Mouse (Mus musculus) liver, embryonic 14.5 days (tissue): Measurements from ENCODE around the gene Drosha.

Source experiments
- CTCF ChIP-seq: IDR thresholded peaks from 2 replicates; pipeline ENCODE4 v1.5.1; 2016; ENCODE audit warnings: antibody characterized with exemption, low read depth, control low read depth
- EP300 ChIP-seq: IDR thresholded peaks from 2 replicates; pipeline ENCODE4 v1.6.1; 2016; ENCODE audit warnings: antibody characterized with exemption, low read depth

DNA sequence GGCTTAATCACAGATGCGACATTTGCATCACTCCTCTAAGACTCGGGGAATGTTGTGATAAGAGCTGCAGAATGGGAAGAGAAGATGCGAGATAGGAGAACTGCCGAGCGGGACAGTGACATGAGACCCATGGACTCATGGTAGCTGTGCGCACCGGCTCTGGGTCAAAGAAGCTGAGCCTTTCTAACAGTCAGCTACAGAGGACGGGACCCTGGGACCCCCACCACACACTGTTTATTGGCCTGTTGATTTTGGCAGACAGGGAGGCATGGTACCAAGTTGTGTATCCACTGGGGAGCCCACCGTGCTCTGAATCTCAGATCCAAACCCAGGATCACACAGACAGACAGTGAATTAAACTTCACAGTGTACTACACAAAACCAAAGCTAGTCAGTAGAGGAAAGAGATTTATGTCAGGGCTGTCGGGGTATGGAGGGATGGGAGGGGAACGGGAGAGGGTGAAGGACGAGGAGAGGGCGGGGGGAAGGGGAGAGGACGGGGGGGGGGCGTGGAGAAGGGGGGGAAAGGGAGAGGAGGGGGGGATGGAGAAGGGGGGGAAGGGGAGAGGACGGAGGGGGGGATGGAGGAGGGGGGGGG, 42.8 kb upstream of the Drosha start:
- TF ChIP-seq EP300 (no peak), CTCF (no peak)
